Mouse (Mus musculus) retina, postnatal 1 day (tissue): ENCODE data around the gene Ttc30a1.

ENCODE experiments used
- DNase-seq: peaks from one replicate; pipeline ENCODE4 v3.0.0-alpha.2; 2012

Gene Ttc30a1

DNA sequence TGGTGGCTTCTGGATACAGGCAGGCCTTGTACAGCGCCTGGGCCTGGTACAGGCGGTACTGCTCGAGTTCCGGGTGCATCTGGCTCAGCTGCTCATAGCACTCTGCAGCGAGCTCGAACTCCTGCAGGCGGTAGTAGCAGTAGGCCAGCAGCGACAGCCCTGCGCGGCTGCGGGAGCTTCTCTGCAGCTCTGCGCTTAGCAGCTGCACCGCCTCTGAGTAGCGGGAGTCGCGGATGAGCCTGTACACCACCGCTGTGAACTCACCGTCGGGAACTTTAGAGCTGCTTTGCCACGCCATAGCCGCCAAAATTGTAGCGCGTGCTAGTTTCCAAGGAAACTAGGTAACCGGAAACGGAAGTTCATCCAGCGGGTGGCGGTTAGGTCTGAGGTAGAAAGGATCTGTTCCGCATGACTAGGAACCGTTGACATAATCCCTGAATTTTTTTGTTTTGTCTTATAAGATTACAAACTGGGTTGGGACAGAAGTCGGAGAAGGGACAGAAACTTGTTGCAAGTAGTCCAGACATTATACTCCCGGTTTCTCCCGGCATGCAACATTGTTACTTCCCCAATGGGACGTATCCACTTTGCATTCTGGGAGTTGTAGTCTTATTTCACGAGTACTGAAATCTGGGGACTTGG, at the start of gene Ttc30a1:
Gene Ttc30a1, minus strand, starts transcription at position 528 of the 642 bp plus-strand sequence.
- peak; percentile 93 for DNase-seq

GRCm38 (mm10) chr2:76030080-76030479, 48.3 kb upstream of the Ttc30a1 start:
- DNase-seq: peak; percentile 77

- DNase-seq: peak; percentile 81
Observed at GRCm38 (mm10) chr2:76029081-76029901, 47.5 kb upstream of the Ttc30a1 start.

DNA sequence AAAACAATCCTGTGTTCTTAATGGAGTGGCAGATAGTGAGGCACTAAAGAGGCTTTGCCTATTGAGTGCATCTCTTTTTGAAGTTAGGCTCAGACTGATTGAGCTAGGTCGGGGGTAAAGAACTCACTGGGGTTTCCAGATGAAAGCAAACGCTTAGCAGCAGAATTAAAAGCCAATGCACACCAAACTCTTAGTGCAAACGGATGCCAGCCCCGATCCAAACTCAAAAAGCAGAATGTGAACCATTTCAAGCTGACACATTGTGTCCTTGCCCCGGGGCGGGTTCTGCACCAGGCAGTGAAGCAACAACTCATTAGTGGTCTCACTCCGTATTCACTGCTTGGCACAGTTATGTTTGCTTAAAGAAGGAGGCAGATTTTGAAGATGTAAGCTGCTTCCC, 35.1 kb upstream of the Ttc30a1 start:
- DNase-seq: peak; percentile 70

GRCm38 (mm10) chr2:76016136-76016535, 34.4 kb upstream of the Ttc30a1 start:
- no peak for DNase-seq

GRCm38 (mm10) chr2:76015460-76015859, 33.7 kb upstream of the Ttc30a1 start:
- no peak for DNase-seq

- DNase-seq: no peak
Observed at GRCm38 (mm10) chr2:76014659-76015058, 32.9 kb upstream of the Ttc30a1 start.

- no peak for DNase-seq
Observed at GRCm38 (mm10) chr2:76006194-76006593, 24.4 kb upstream of the Ttc30a1 start.

DNA sequence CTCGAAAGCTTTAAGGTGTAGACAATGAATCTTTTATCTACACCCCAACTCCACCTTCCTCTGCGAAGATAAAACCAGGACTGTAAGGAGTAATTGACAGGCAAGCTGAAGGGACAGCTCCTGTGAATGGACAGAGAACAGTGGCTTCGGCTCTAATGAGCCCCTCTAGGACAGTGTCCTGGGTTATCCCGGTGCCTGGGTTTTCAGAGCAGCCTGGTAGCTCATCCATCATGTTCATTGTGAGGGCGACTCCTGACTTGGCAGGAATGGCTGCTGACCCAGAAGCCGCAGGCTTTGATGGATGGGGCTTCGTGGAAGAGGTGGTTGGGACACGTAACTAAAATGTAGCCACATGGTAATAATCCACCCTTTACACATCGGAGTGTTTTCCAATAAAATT, 21.1 kb upstream of the Ttc30a1 start:
- no peak for DNase-seq

DNA sequence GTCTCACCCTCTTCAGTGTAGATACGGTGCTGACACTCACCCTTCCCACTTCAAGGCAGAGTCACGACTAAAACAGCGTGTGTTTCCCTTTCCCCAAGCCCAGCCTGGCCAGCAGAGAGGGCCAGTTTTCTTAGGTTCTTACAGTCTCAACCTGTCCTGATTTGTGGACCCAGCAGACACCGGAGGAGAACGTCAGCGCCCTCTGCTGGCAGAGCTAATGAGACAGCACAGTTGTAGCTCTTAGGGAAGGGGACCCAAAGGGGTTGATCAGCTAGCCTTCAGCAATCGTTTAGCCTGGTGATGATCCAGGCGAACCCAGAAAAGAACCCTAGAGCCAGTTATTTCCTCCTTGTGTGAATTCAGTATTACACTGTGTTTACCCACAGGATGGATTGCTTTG, 19.6 kb upstream of the Ttc30a1 start:
- peak; percentile 57 for DNase-seq

GRCm38 (mm10) chr2:75999636-76000035, 17.9 kb upstream of the Ttc30a1 start:
- no peak for DNase-seq

GRCm38 (mm10) chr2:75998692-75999091, 16.9 kb upstream of the Ttc30a1 start:
- DNase-seq: peak; percentile 32

DNA sequence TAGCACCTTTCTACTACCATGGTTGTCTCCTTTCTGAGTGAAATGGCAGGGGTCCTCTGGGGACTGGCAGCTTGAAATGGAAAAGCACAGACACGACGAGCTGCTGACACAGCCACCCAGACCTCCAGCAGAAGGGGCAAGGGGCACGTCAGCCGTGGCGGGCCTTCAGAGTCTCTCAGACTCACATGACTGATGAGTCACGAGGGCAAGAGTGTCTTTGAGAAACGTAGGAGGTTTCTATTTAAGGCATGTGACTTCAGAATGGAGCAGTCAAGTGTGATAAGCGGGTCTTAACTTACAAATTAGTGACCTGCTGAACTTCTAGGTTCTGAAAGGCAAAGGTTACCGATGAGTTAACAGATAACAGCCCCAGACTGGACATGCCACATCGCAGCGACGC, 16.0 kb upstream of the Ttc30a1 start:
- DNase-seq: no peak

DNA sequence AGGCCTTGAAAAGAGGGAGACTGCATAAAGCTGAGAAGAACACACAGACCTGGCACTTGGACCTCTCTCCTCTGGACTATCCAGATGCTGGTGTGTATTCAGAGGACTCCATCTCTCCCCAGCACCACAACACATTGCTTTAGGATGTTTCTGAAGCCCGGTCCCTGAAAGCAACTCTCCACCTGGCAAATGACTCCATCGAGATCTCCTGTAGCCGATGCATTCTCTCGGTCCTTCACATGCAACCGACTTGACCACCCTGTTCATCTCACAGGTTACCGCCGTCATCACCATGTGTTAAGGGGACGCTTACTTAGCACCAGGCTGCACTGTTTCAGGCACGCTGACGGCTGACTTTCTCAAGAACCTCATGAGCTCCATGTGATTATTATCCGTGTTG, 13.1 kb upstream of the Ttc30a1 start:
- DNase-seq: no peak

- no peak for DNase-seq
Observed at GRCm38 (mm10) chr2:75991581-75992205, 9.9 kb upstream of the Ttc30a1 start.

GRCm38 (mm10) chr2:75990885-75991539, 9.2 kb upstream of the Ttc30a1 start:
- peak; percentile 75 for DNase-seq

DNA sequence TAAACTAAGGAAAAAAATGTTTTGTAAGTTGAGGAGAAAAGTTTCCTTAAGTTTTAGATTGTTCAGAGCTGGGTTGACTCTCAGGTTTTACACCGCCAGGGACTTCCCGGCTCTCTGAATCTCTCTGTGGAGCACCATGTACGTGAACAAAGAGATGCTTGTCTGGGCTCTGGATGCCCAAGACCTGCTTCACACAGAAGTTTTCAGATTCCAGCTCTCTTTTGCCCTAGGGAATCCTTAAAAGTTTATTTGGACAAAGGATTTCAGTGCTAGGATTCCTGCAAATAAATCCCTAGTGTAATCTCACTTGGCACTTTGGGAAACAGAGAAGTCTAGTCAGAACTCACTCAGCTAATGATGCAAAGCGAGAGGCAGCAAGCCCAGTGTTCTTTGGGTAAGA, 7.9 kb upstream of the Ttc30a1 start:
- DNase-seq: no peak

DNA sequence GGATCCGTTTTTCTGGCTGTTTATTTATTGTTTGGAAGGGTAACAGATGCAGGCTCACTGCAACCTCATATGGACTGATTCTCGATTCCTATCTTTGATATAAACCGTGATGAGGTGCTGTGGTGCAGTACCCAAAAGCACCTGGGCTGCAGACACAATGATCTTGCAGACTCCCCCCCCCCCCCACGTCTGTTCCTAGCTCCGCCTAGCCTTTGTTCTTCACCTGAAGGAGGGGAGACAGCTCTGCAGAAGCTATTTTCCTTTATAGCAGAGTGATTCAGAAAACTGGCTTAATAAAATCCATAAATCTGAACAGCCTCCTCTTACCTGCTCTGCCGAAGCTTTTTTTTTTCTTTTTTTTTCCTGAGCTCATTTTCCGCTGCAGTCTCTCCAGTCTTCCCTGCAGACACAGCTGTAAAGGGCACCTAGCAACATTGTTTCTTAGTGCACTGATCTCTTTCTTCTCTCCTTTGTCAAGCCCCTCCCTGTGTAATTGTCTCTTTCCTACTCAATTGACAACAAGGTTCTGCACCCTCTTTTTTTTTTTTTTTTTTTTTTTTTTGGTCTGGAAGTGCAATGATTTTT, 7.1 kb upstream of the Ttc30a1 start:
- DNase-seq: no peak

DNA sequence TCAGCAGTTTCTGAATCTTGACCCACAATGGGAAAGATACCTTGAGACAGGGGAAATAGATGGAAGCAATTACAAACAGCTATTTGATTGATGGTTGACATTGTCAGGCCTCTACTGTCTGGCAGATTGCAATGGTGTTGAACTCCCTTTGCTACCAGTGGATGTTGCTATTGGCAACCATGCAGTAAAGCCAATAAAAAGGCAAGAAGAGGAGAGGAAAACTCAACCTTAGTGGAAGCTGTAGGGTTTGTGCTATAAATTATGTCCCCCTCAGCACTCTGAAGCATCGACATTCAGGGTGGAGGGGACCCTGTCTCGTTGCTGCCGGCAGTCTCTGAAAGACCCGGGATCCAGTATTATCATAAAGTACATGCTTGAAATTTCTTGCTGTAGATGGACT, 6.6 kb upstream of the Ttc30a1 start:
- DNase-seq: no peak

GRCm38 (mm10) chr2:75987739-75988138, 6.0 kb upstream of the Ttc30a1 start:
- DNase-seq: no peak

DNA sequence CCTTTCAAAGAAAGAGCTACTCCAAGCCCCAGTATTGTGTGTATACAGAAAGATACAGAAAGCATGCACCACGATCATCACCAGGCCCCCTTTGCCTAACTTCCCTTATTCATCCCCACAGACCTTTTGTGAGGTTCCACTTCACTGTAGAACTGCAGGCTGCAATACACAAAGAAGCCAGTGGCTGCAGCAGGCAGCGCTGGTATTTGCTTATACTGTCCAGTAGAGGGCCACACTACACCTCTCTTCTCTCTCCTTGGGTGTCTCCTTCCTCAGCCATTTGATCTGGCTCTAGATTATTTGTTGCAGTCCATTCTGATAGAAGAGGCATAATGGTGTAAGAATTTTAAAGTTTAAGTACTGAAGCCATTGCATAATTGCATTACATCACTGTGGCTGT, 3.4 kb upstream of the Ttc30a1 start:
- peak; percentile 89 for DNase-seq

- no peak for DNase-seq
Observed at GRCm38 (mm10) chr2:75983847-75984246, 2.1 kb upstream of the Ttc30a1 start.

DNA sequence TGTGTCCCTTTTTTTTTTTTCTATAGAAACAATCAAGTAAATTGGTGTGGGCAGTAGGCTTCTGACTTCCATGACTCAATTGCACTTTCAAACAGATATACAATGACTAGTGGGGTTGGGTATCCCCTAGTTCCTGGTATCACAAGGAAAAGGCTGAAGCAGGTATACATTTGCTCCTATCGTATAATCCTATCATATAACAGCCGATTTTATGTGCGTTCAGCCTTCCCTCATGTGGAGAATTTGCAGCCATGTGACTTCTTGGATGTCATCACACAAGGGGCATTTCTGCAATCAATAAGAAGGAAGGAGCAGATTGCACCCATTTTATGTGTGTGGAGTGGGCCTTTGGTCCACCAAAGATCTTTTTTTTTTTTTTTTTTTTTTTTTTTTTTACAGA, 1.3 kb upstream of the Ttc30a1 start:
- no peak for DNase-seq
